ENCODE assay signal across 22 mouse cellular contexts in genomic region chr9:43474303-43474643, GRCm38 (mm10).
DNase-seq lines count a peak whose midpoint lies in the region; ATAC-seq and TF ChIP-seq lines count a peak whose summit lies in the region.
"Had no signal": no experiment of that assay in that cellular context is flagged by ENCODE, and none has a peak within 500 bp of the region (broad histone marks: within the 10 kb centered on the region; RNA-seq: fewer than 3 reads in every experiment).

No protein-coding gene starts in this region.

- peaks cover 12% of the 10 kb centered on the region for H3K27me3 ChIP-seq in forebrain, embryonic 10.5 days (ENCODE audit: poor library complexity, severe bottlenecking)
- no peaks in the 10 kb centered on the region for H3K27me3 ChIP-seq in forebrain, embryonic 15.5 days
- H3K27me3 ChIP-seq: intestine, embryonic 15.5 days had no signal

- no peak overlapping the region for H3K4me3 ChIP-seq in forebrain, embryonic 10.5 days
- H3K4me3 ChIP-seq in forebrain, embryonic 15.5 days: no peak overlapping the region
- no peak overlapping the region for H3K4me3 ChIP-seq in left cerebral cortex, adult 2 months
- H3K4me3 ChIP-seq: gastrocnemius, adult 2 months; heart, embryonic 12.5 days; heart, embryonic 15.5 days; hindbrain, embryonic 12.5 days; hindbrain, embryonic 15.5 days; intestine, embryonic 15.5 days had no signal

- H3K4me1 ChIP-seq in forebrain, embryonic 10.5 days: peaks cover 12% of the 10 kb centered on the region
- H3K4me1 ChIP-seq in forebrain, embryonic 15.5 days: peaks cover 22% of the 10 kb centered on the region
- H3K4me1 ChIP-seq: heart, embryonic 12.5 days; heart, embryonic 15.5 days; intestine, embryonic 15.5 days had no signal

- H3K36me3 ChIP-seq in forebrain, embryonic 10.5 days (replicated peaks): no peaks in the 10 kb centered on the region
- H3K36me3 ChIP-seq in forebrain, embryonic 15.5 days: no peaks in the 10 kb centered on the region
- H3K36me3 ChIP-seq: heart, embryonic 12.5 days; heart, embryonic 15.5 days; hindbrain, embryonic 12.5 days; hindbrain, embryonic 15.5 days; intestine, embryonic 15.5 days had no signal

- no peak overlapping the region for H3K9ac ChIP-seq in forebrain, embryonic 15.5 days (replicated peaks)
- H3K9ac ChIP-seq: heart, embryonic 12.5 days; heart, embryonic 15.5 days; hindbrain, embryonic 12.5 days; hindbrain, embryonic 15.5 days; intestine, embryonic 15.5 days had no signal

- peak overlapping the region; percentile 12; the same call in 1 of the 2 replicates for H3K27ac ChIP-seq in forebrain, embryonic 10.5 days
- H3K27ac ChIP-seq in forebrain, embryonic 15.5 days (replicated peaks): no peak overlapping the region
- H3K27ac ChIP-seq in left cerebral cortex, adult 2 months: peak overlapping the region; percentile 40; the same call in 1 of the 2 replicates
- H3K27ac ChIP-seq: gastrocnemius, adult 2 months; heart, embryonic 15.5 days; hindbrain, embryonic 12.5 days; hindbrain, embryonic 15.5 days; intestine, embryonic 15.5 days had no signal

- ATAC-seq in forebrain, embryonic 15.5 days (replicated peaks): no peak
- ATAC-seq: activated CD4-positive, CD25-positive, alpha-beta regulatory T cell, adult 4 months; intestine, embryonic 15.5 days had no signal

- no peak for DNase-seq in forebrain, embryonic 10.5 days (ENCODE audit: extremely low spot score, low spot score)
- peak; percentile 79 for DNase-seq in heart, adult 11 months
- DNase-seq in heart, postnatal 25 days (ENCODE audit: low spot score): no peak
- DNase-seq in left cerebral cortex, adult 2 months (ENCODE audit: extremely low spot score in 1 of 2, low spot score in 2 of 2): peak in 1 of 2 experiments; percentile 39
- DNase-seq in left cerebral cortex, adult 9 months (ENCODE audit: low spot score in 2 of 2): no peak
- DNase-seq: adrenal gland, adult 8-10 months; adrenal gland, postnatal 25 days; cerebellum, adult 18-20 months; cerebellum, adult 9-10 months; gastrocnemius, adult 2 months; gastrocnemius, postnatal 14 days; heart, adult 18-20 months; heart, postnatal 10 days; heart, postnatal 4 days; kidney, adult 11 months had no signal

- intact Hi-C loops in heart, postnatal 25 days (cut with DNase I): no loop called here
- intact Hi-C loops in left cerebral cortex, adult 2 months (cut with DNase I): loop anchor here (2.0 kb wide), 1 partner anchor 63 kb away; no protein-coding TSS in a partner anchor

- no peaks in the 10 kb centered on the region for H3K9me3 ChIP-seq in forebrain, embryonic 10.5 days
- H3K9me3 ChIP-seq in forebrain, embryonic 15.5 days: no peaks in the 10 kb centered on the region
- H3K9me3 ChIP-seq: heart, embryonic 12.5 days; heart, embryonic 15.5 days; hindbrain, embryonic 12.5 days; hindbrain, embryonic 15.5 days; intestine, embryonic 15.5 days had no signal

- H3K4me2 ChIP-seq in forebrain, embryonic 15.5 days (replicated peaks): no peak overlapping the region
- H3K4me2 ChIP-seq: heart, embryonic 12.5 days; heart, embryonic 15.5 days; hindbrain, embryonic 12.5 days; hindbrain, embryonic 15.5 days; intestine, embryonic 15.5 days had no signal

- no peak for TF ChIP-seq CTCF in left cerebral cortex, adult 2 months (IDR thresholded peaks at IDR 0.05)

- WGBS in forebrain, embryonic 10.5 days: 67% methylated on average over 4 of the region's 4 CpGs
- 78% methylated on average over 4 of the region's 4 CpGs for WGBS in forebrain, embryonic 15.5 days
